Mouse (Mus musculus): ENCODE results near the gene Ptprn2. TPM values are rescaled to one million over a fixed set of nuclear protein-coding genes. Genes with fewer than 3 reads are reported as not detected.

Gene Ptprn2
- polyA plus RNA-seq, 1 experiment from 2014 or later = 0.30 TPM

GRCm38 (mm10) chr12:117200590-117200989 is 715.1 kb downstream of the Ptprn2 start:
- ATAC-seq (ENCODE audit: insufficient read depth) (peak; percentile 59), DNase-seq (no peak)
- Histone ChIP-seq H3K27ac (ENCODE audit: low read depth) (no peak overlapping the region; the same call in 1 of the 2 replicates), H3K36me3 (ENCODE audit: insufficient read depth) (no peaks in the 10 kb centered on the region), H3K4me2 (peak overlapping the region; percentile 30; the same call in 1 of the 2 replicates), H3K9ac (no peak overlapping the region), H3K4me1 (ENCODE audit: insufficient read depth) (0 out of 2 replicates have a peak, but pooled peaks cover 14% of the 10 kb centered on the region), H3K9me3 (ENCODE audit: low read depth, low read length) (no peaks in the 10 kb centered on the region), H3K4me3 (ENCODE audit: low read depth, low read length) (no peak overlapping the region), H3K27me3 (ENCODE audit: insufficient read depth, low read length) (no peaks in the 10 kb centered on the region)
- no peak for TF ChIP-seq CTCF (IDR thresholded peaks at IDR 0.05; ENCODE audit: low read depth)
- 30% methylated on average over 5 of the region's 5 CpGs for WGBS

DNA sequence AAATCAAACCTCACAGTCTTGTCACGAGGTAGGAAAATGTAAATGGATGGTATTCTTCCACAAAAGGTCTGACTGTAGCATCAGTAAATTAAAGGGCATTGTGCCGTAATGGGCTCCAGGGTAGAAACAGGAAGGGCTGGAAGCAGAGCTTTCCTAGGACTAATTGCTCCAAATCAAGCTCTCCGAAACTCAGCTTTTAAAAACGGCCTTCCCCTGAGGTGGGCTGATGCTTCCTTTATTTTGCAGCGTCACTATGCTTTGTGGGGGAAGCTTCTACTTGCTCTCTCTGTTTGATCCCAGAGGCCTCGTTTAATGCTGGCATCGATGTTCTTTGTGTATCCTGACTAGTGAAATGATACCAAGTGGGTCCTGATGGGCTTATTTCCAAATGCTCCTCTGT is 718.0 kb downstream of the Ptprn2 start:
- whole genome bisulfite sequencing = 70% methylated on average over 7 of the region's 7 CpGs
- H3K4me1 ChIP-seq (ENCODE audit: insufficient read depth) = 0 out of 2 replicates have a peak, but pooled peaks cover 14% of the 10 kb centered on the region
- no peak overlapping the region for H3K9ac ChIP-seq
- H3K4me3 ChIP-seq (ENCODE audit: low read depth, low read length) = no peak overlapping the region
- H3K27ac ChIP-seq (ENCODE audit: low read depth) = no peak overlapping the region
- ATAC-seq (ENCODE audit: insufficient read depth) = no peak
- no peaks in the 10 kb centered on the region for H3K9me3 ChIP-seq (ENCODE audit: low read depth, low read length)
- no peaks in the 10 kb centered on the region for H3K36me3 ChIP-seq (ENCODE audit: insufficient read depth)
- no peak for TF ChIP-seq CTCF (IDR thresholded peaks at IDR 0.05; ENCODE audit: low read depth)
- H3K4me2 ChIP-seq = no peak overlapping the region
- no peak for DNase-seq
- H3K27me3 ChIP-seq (ENCODE audit: insufficient read depth, low read length) = no peaks in the 10 kb centered on the region

GRCm38 (mm10) chr12:117204905-117205304 is 719.4 kb downstream of the Ptprn2 start:
- no peaks in the 10 kb centered on the region for H3K36me3 ChIP-seq (ENCODE audit: insufficient read depth)
- no peak for TF ChIP-seq CTCF (IDR thresholded peaks at IDR 0.05; ENCODE audit: low read depth)
- H3K9ac ChIP-seq = no peak overlapping the region
- ATAC-seq (ENCODE audit: insufficient read depth) (no peak), DNase-seq (no peak)
- H3K27ac ChIP-seq (ENCODE audit: low read depth) = no peak overlapping the region
- no peak overlapping the region for H3K4me2 ChIP-seq
- 0 out of 2 replicates have a peak, but pooled peaks cover 10% of the 10 kb centered on the region for H3K4me1 ChIP-seq (ENCODE audit: insufficient read depth)
- H3K9me3 ChIP-seq (ENCODE audit: low read depth, low read length) = no peaks in the 10 kb centered on the region
- H3K4me3 ChIP-seq (ENCODE audit: low read depth, low read length) = no peak overlapping the region
- H3K27me3 ChIP-seq (ENCODE audit: insufficient read depth, low read length) = no peaks in the 10 kb centered on the region

GRCm38 (mm10) chr12:117207421-117208120 is 722.1 kb downstream of the Ptprn2 start:
- H3K4me3 ChIP-seq (ENCODE audit: low read depth, low read length) = no peak overlapping the region
- no peaks in the 10 kb centered on the region for H3K9me3 ChIP-seq (ENCODE audit: low read depth, low read length)
- ATAC-seq (ENCODE audit: insufficient read depth) (peak; percentile 49; the same call in 1 of the 2 replicates), DNase-seq (peak; percentile 49)
- WGBS = 41% methylated on average over 4 of the region's 4 CpGs
- no peaks in the 10 kb centered on the region for H3K4me1 ChIP-seq (ENCODE audit: insufficient read depth)
- no peak overlapping the region for H3K9ac ChIP-seq
- H3K27me3 ChIP-seq (ENCODE audit: insufficient read depth, low read length) = no peaks in the 10 kb centered on the region
- no peaks in the 10 kb centered on the region for H3K36me3 ChIP-seq (ENCODE audit: insufficient read depth)
- no peak overlapping the region for H3K4me2 ChIP-seq
- no peak for TF ChIP-seq CTCF (IDR thresholded peaks at IDR 0.05; ENCODE audit: low read depth)
- no peak overlapping the region for H3K27ac ChIP-seq (ENCODE audit: low read depth)

DNA sequence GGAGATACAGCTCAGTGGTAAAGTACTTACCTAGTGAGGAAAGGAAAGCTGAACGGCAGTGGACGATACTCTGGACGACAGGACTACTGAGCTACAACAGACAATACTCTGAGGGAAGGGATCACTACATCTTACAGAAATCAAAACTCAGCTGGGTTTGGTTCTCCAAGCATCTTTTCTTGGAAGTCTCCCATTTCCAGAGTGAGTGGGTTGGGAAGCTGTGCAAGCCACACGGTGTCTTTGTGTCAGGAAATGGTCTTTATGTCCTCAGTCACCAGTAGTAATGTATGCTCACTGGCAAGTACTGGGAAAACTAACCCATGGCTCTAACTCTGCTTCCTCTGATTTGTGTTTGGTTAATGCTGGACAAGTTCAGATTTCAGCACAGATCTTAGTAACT is 724.9 kb downstream of the Ptprn2 start:
- Histone ChIP-seq H3K36me3 (ENCODE audit: insufficient read depth) (no peaks in the 10 kb centered on the region), H3K9ac (no peak overlapping the region), H3K4me1 (ENCODE audit: insufficient read depth) (no peaks in the 10 kb centered on the region), H3K4me2 (no peak overlapping the region), H3K9me3 (ENCODE audit: low read depth, low read length) (no peaks in the 10 kb centered on the region), H3K27ac (ENCODE audit: low read depth) (no peak overlapping the region), H3K4me3 (ENCODE audit: low read depth, low read length) (no peak overlapping the region), H3K27me3 (ENCODE audit: insufficient read depth, low read length) (no peaks in the 10 kb centered on the region)
- ATAC-seq (ENCODE audit: insufficient read depth) (no peak), DNase-seq (no peak)
- no peak for TF ChIP-seq CTCF (IDR thresholded peaks at IDR 0.05; ENCODE audit: low read depth)
- 89% methylated on average over 4 of the region's 4 CpGs for WGBS

DNA sequence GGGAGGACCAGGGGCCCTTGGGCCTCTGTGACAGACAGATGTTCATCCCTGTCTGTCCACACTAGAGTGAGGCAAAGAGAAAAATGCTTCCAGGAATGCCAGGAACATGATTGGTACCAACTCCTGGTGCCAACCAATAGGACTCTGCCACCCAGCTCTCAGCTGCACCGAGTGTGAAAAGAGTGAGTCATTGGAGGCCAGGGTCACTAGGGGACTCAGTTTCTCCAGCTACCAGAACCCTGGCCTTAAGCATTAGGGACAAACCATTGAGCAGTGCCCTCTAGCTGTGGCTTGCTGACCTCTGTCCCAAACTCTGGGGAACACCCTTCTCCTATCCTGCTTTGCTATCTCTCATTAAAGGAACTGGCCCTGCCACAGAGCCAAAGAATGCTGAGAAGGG is 728.0 kb downstream of the Ptprn2 start:
- Histone ChIP-seq H3K4me3 (ENCODE audit: low read depth, low read length) (no peak overlapping the region), H3K4me1 (ENCODE audit: insufficient read depth) (no peaks in the 10 kb centered on the region), H3K9ac (no peak overlapping the region), H3K27me3 (ENCODE audit: insufficient read depth, low read length) (no peaks in the 10 kb centered on the region), H3K27ac (ENCODE audit: low read depth) (no peak overlapping the region), H3K4me2 (no peak overlapping the region), H3K36me3 (ENCODE audit: insufficient read depth) (no peaks in the 10 kb centered on the region), H3K9me3 (ENCODE audit: low read depth, low read length) (no peaks in the 10 kb centered on the region)
- TF ChIP-seq CTCF (IDR thresholded peaks at IDR 0.05; ENCODE audit: low read depth) = no peak
- ATAC-seq (ENCODE audit: insufficient read depth) (no peak), DNase-seq (no peak)
- WGBS = 45% methylated on average over 1 of the region's 1 CpGs

- H3K4me3 ChIP-seq (ENCODE audit: low read depth, low read length) = no peak overlapping the region
- no peaks in the 10 kb centered on the region for H3K9me3 ChIP-seq (ENCODE audit: low read depth, low read length)
- 46% methylated on average over 4 of the region's 4 CpGs for WGBS
- H3K4me1 ChIP-seq (ENCODE audit: insufficient read depth) = no peaks in the 10 kb centered on the region
- H3K27ac ChIP-seq (ENCODE audit: low read depth) = no peak overlapping the region
- DNase-seq (peak; percentile 88), ATAC-seq (ENCODE audit: insufficient read depth) (peak; percentile 92)
- TF ChIP-seq CTCF (IDR thresholded peaks at IDR 0.05; ENCODE audit: low read depth) = no peak
- H3K36me3 ChIP-seq (ENCODE audit: insufficient read depth) = no peaks in the 10 kb centered on the region
- H3K9ac ChIP-seq = no peak overlapping the region
- no peaks in the 10 kb centered on the region for H3K27me3 ChIP-seq (ENCODE audit: insufficient read depth, low read length)
- no peak overlapping the region for H3K4me2 ChIP-seq
Measured at GRCm38 (mm10) chr12:117214272-117214671, 728.8 kb downstream of the Ptprn2 start.

Measured in lung, embryonic 14.5 days (tissue).